Mouse (Mus musculus): Measurements from ENCODE around the gene S100a13.

The S100a13 gene

GRCm38 (mm10) chr3:90508287-90508949, 5.8 kb upstream of the S100a13 start:
- DNase-seq (ENCODE audit: low spot score in 2 of 2) = no peak

- peak; percentile 99 for DNase-seq (ENCODE audit: low spot score in 2 of 2)
Measured at GRCm38 (mm10) chr3:90508950-90509746, 5.1 kb upstream of the S100a13 start, which contains the start of gene Chtop. Chtop (minus strand) TSS chr3:90509498.

GRCm38 (mm10) chr3:90509747-90510123, 4.5 kb upstream of the S100a13 start:
- no peak for DNase-seq (ENCODE audit: low spot score in 2 of 2)

- DNase-seq (ENCODE audit: low spot score in 2 of 2) = no peak
Measured at GRCm38 (mm10) chr3:90512276-90512675, 2.0 kb upstream of the S100a13 start.

GRCm38 (mm10) chr3:90512948-90513642, 1.1 kb upstream of the S100a13 start:
- DNase-seq (ENCODE audit: low spot score in 2 of 2) = no peak

- DNase-seq (ENCODE audit: low spot score in 2 of 2) = peak; percentile 80 to 81
Measured at GRCm38 (mm10) chr3:90514691-90515090, 456 bp downstream of the S100a13 start.

GRCm38 (mm10) chr3:90515242-90515641, 1.0 kb downstream of the S100a13 start:
- peak; percentile 54 to 65 for DNase-seq (ENCODE audit: low spot score in 2 of 2)

GRCm38 (mm10) chr3:90515789-90516188, 1.6 kb downstream of the S100a13 start:
- DNase-seq (ENCODE audit: low spot score in 2 of 2) = no peak

GRCm38 (mm10) chr3:90517711-90518110, 3.5 kb downstream of the S100a13 start:
- DNase-seq (ENCODE audit: low spot score in 2 of 2) = no peak

GRCm38 (mm10) chr3:90525421-90525820, 11.2 kb downstream of the S100a13 start:
- peak; percentile 76 to 79 for DNase-seq (ENCODE audit: low spot score in 2 of 2)

GRCm38 (mm10) chr3:90526076-90526475, 11.8 kb downstream of the S100a13 start:
- no peak for DNase-seq (ENCODE audit: low spot score in 2 of 2)

- no peak for DNase-seq (ENCODE audit: low spot score in 2 of 2)
Measured at GRCm38 (mm10) chr3:90526580-90526979, 12.3 kb downstream of the S100a13 start, which contains the start of gene S100a14. S100a14 (plus strand) TSS chr3:90526856.

GRCm38 (mm10) chr3:90527291-90527873, 13.1 kb downstream of the S100a13 start:
- DNase-seq (ENCODE audit: low spot score in 2 of 2) = no peak

- DNase-seq (ENCODE audit: low spot score in 2 of 2) = no peak
Measured at GRCm38 (mm10) chr3:90531713-90532112, 17.5 kb downstream of the S100a13 start.

GRCm38 (mm10) chr3:90535446-90535845, 21.2 kb downstream of the S100a13 start:
- no peak for DNase-seq (ENCODE audit: low spot score in 2 of 2)

GRCm38 (mm10) chr3:90537141-90537904, 23.1 kb downstream of the S100a13 start, which contains the start of gene S100a16:
S100a16 (plus strand) TSS chr3:90537254.
- DNase-seq (ENCODE audit: low spot score in 2 of 2) = peak; percentile 89

GRCm38 (mm10) chr3:90537905-90538296, 23.7 kb downstream of the S100a13 start:
- no peak for DNase-seq (ENCODE audit: low spot score in 2 of 2)

- peak; percentile 65 to 83 for DNase-seq (ENCODE audit: low spot score in 2 of 2)
Measured at GRCm38 (mm10) chr3:90540904-90541303, 26.7 kb downstream of the S100a13 start.

GRCm38 (mm10) chr3:90549676-90550420, 35.6 kb downstream of the S100a13 start:
- DNase-seq (ENCODE audit: low spot score in 2 of 2) = no peak

- DNase-seq (ENCODE audit: low spot score in 2 of 2) = no peak
Measured at GRCm38 (mm10) chr3:90550421-90550790, 36.2 kb downstream of the S100a13 start.

Measured in heart, adult 9 months (tissue).